Mouse (Mus musculus): ENCODE data around the gene Gm10722. TPM values are rescaled to one million over a fixed set of nuclear protein-coding genes. Genes with fewer than 3 reads are reported as not detected.
"Not testable (repeated sequence)": the region's sequence is repeated elsewhere in the genome, so short reads cannot be mapped to it uniquely, and the experiment has no call there.

Gm10722 gene
- not detected for polyA plus RNA-seq (2012; fragmentation: generic; extraction: Trizol)
- long read RNA-seq, experiment 1, result 0 reads
- long read RNA-seq, experiment 2, result 0 reads

GRCm38 (mm10) chr9:3000445-3000972, at the start of gene Gm10722:
Gene Gm10722, plus strand, starts transcription at chr9:3000922.
- not testable (repeated sequence) for H3K4me3 ChIP-seq (ENCODE audit: insufficient read depth, poor library complexity, severe bottlenecking); H3K79me3 ChIP-seq (ENCODE audit: low read depth); H3ac ChIP-seq (ENCODE audit: control insufficient read depth, insufficient read length, low read depth); H3K79me2 ChIP-seq (ENCODE audit: control insufficient read depth, insufficient read depth); H3K27me3 ChIP-seq (ENCODE audit: control insufficient read depth, insufficient read depth, insufficient read length); H3K36me3 ChIP-seq (ENCODE audit: control insufficient read depth, insufficient read depth)

GRCm38 (mm10) chr9:3001006-3001405, 284 bp downstream of the Gm10722 start:
- not testable (repeated sequence) for H3K79me2 ChIP-seq (ENCODE audit: control insufficient read depth, insufficient read depth); H3K4me3 ChIP-seq (ENCODE audit: insufficient read depth, poor library complexity, severe bottlenecking); H3K79me3 ChIP-seq (ENCODE audit: low read depth); H3K36me3 ChIP-seq (ENCODE audit: control insufficient read depth, insufficient read depth); H3ac ChIP-seq (ENCODE audit: control insufficient read depth, insufficient read length, low read depth); H3K27me3 ChIP-seq (ENCODE audit: control insufficient read depth, insufficient read depth, insufficient read length)

GRCm38 (mm10) chr9:3001948-3002659, 1.4 kb downstream of the Gm10722 start:
- not testable (repeated sequence) for H3K79me3 ChIP-seq (ENCODE audit: low read depth); H3K36me3 ChIP-seq (ENCODE audit: control insufficient read depth, insufficient read depth); H3K27me3 ChIP-seq (ENCODE audit: control insufficient read depth, insufficient read depth, insufficient read length); H3ac ChIP-seq (ENCODE audit: control insufficient read depth, insufficient read length, low read depth); H3K4me3 ChIP-seq (ENCODE audit: insufficient read depth, poor library complexity, severe bottlenecking); H3K79me2 ChIP-seq (ENCODE audit: control insufficient read depth, insufficient read depth)

- not testable (repeated sequence) for H3K27me3 ChIP-seq (ENCODE audit: control insufficient read depth, insufficient read depth, insufficient read length); H3ac ChIP-seq (ENCODE audit: control insufficient read depth, insufficient read length, low read depth); H3K36me3 ChIP-seq (ENCODE audit: control insufficient read depth, insufficient read depth); H3K79me2 ChIP-seq (ENCODE audit: control insufficient read depth, insufficient read depth); H3K79me3 ChIP-seq (ENCODE audit: low read depth); H3K4me3 ChIP-seq (ENCODE audit: insufficient read depth, poor library complexity, severe bottlenecking)
Measured at GRCm38 (mm10) chr9:3002794-3003396, 2.2 kb downstream of the Gm10722 start, which contains the start of gene Gm11168. Gene Gm11168, plus strand, starts transcription at chr9:3003346.

- H3K4me3 ChIP-seq (ENCODE audit: insufficient read depth, poor library complexity, severe bottlenecking); H3K36me3 ChIP-seq (ENCODE audit: control insufficient read depth, insufficient read depth); H3K79me3 ChIP-seq (ENCODE audit: low read depth); H3K27me3 ChIP-seq (ENCODE audit: control insufficient read depth, insufficient read depth, insufficient read length); H3ac ChIP-seq (ENCODE audit: control insufficient read depth, insufficient read length, low read depth); H3K79me2 ChIP-seq (ENCODE audit: control insufficient read depth, insufficient read depth): not testable (repeated sequence)
Measured at GRCm38 (mm10) chr9:3006179-3006578, 5.5 kb downstream of the Gm10722 start.

GRCm38 (mm10) chr9:3006636-3007035, 5.9 kb downstream of the Gm10722 start:
- not testable (repeated sequence) for H3K79me3 ChIP-seq (ENCODE audit: low read depth); H3K36me3 ChIP-seq (ENCODE audit: control insufficient read depth, insufficient read depth); H3ac ChIP-seq (ENCODE audit: control insufficient read depth, insufficient read length, low read depth); H3K4me3 ChIP-seq (ENCODE audit: insufficient read depth, poor library complexity, severe bottlenecking); H3K79me2 ChIP-seq (ENCODE audit: control insufficient read depth, insufficient read depth); H3K27me3 ChIP-seq (ENCODE audit: control insufficient read depth, insufficient read depth, insufficient read length)

- not testable (repeated sequence) for H3ac ChIP-seq (ENCODE audit: control insufficient read depth, insufficient read length, low read depth); H3K27me3 ChIP-seq (ENCODE audit: control insufficient read depth, insufficient read depth, insufficient read length); H3K79me3 ChIP-seq (ENCODE audit: low read depth); H3K4me3 ChIP-seq (ENCODE audit: insufficient read depth, poor library complexity, severe bottlenecking); H3K36me3 ChIP-seq (ENCODE audit: control insufficient read depth, insufficient read depth); H3K79me2 ChIP-seq (ENCODE audit: control insufficient read depth, insufficient read depth)
Measured at GRCm38 (mm10) chr9:3007272-3007671, 6.5 kb downstream of the Gm10722 start.

GRCm38 (mm10) chr9:3009331-3009730, 8.6 kb downstream of the Gm10722 start:
- H3K27me3 ChIP-seq (ENCODE audit: control insufficient read depth, insufficient read depth, insufficient read length); H3K4me3 ChIP-seq (ENCODE audit: insufficient read depth, poor library complexity, severe bottlenecking); H3K36me3 ChIP-seq (ENCODE audit: control insufficient read depth, insufficient read depth); H3K79me2 ChIP-seq (ENCODE audit: control insufficient read depth, insufficient read depth); H3K79me3 ChIP-seq (ENCODE audit: low read depth); H3ac ChIP-seq (ENCODE audit: control insufficient read depth, insufficient read length, low read depth): not testable (repeated sequence)

GRCm38 (mm10) chr9:3012054-3012621, 11.4 kb downstream of the Gm10722 start:
- H3ac ChIP-seq (ENCODE audit: control insufficient read depth, insufficient read length, low read depth); H3K4me3 ChIP-seq (ENCODE audit: insufficient read depth, poor library complexity, severe bottlenecking); H3K79me2 ChIP-seq (ENCODE audit: control insufficient read depth, insufficient read depth); H3K79me3 ChIP-seq (ENCODE audit: low read depth); H3K27me3 ChIP-seq (ENCODE audit: control insufficient read depth, insufficient read depth, insufficient read length); H3K36me3 ChIP-seq (ENCODE audit: control insufficient read depth, insufficient read depth): not testable (repeated sequence)

- H3K79me2 ChIP-seq (ENCODE audit: control insufficient read depth, insufficient read depth); H3K4me3 ChIP-seq (ENCODE audit: insufficient read depth, poor library complexity, severe bottlenecking); H3K27me3 ChIP-seq (ENCODE audit: control insufficient read depth, insufficient read depth, insufficient read length); H3K79me3 ChIP-seq (ENCODE audit: low read depth); H3K36me3 ChIP-seq (ENCODE audit: control insufficient read depth, insufficient read depth); H3ac ChIP-seq (ENCODE audit: control insufficient read depth, insufficient read length, low read depth): not testable (repeated sequence)
Measured at GRCm38 (mm10) chr9:3012733-3013279, 12.1 kb downstream of the Gm10722 start, which contains the start of gene Gm10721. Gene Gm10721, plus strand, starts transcription at chr9:3013140.

GRCm38 (mm10) chr9:3015354-3015753, 14.6 kb downstream of the Gm10722 start, which contains the start of gene Gm10720:
Gene Gm10720, plus strand, starts transcription at chr9:3015654.
- H3K27me3 ChIP-seq (ENCODE audit: control insufficient read depth, insufficient read depth, insufficient read length); H3K79me3 ChIP-seq (ENCODE audit: low read depth); H3K36me3 ChIP-seq (ENCODE audit: control insufficient read depth, insufficient read depth); H3K4me3 ChIP-seq (ENCODE audit: insufficient read depth, poor library complexity, severe bottlenecking); H3ac ChIP-seq (ENCODE audit: control insufficient read depth, insufficient read length, low read depth); H3K79me2 ChIP-seq (ENCODE audit: control insufficient read depth, insufficient read depth): not testable (repeated sequence)
